Mouse (Mus musculus): ENCODE measurements around the gene Stox2.

- TF ChIP-seq CTCF (conservative IDR thresholded peaks at IDR 0.05; ENCODE audit: insufficient read depth, insufficient read length, low read depth, low read length) = no peak
- TF ChIP-seq POLR2A (IDR thresholded peaks at IDR 0.05; ENCODE audit: low read depth, low read length) = no peak
Observed at GRCm38 (mm10) chr8:47367029-47367428, 79.1 kb downstream of the Stox2 start.
